In the genomic region with DNA sequence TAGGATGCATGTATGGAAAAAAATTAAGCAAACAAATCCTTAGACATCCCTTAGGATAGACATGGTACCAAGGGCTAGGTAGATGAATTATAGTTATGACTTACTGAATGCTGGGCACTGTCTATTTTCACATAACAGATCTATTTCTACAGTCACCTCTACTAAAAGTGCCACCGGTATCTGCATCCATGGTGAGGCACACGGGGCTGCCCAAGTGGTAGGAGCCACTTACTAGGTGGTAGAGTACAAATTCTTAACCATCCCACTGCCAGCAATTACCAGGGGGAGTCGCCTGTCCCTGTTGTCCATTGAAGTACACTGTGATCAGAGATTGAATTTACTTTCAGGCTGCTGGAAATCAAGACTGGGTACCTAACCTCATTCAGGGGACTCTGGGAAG, we compare ENCODE assay signal across 13 mouse cellular contexts. TPM values are rescaled to one million over a fixed set of nuclear protein-coding genes. Genes with fewer than 3 reads are reported as not detected.
A peak's percentile ranks its signal among the peaks of the same experiment; 100 is the strongest.
DNase-seq lines count a peak whose midpoint lies in the region; ATAC-seq lines count a peak whose summit lies in the region.
"Had no signal": no experiment of that assay in that cellular context is flagged by ENCODE, and none has a peak within 500 bp of the region (broad histone marks: within the 10 kb centered on the region; RNA-seq: fewer than 3 reads in every experiment).

No protein-coding gene starts in this region.

- H3K27me3 ChIP-seq in heart, embryonic 13.5 days (replicated peaks): no peaks in the 10 kb centered on the region
- H3K27me3 ChIP-seq in heart, embryonic 12.5 days (replicated peaks): no peaks in the 10 kb centered on the region
- no peaks in the 10 kb centered on the region for H3K27me3 ChIP-seq in lung, embryonic 15.5 days
- no peaks in the 10 kb centered on the region for H3K27me3 ChIP-seq in embryonic facial prominence, embryonic 14.5 days (replicated peaks; ENCODE audit: control insufficient read depth, insufficient read depth, low read length)

- no peak for DNase-seq in lung, postnatal 36 days
- DNase-seq in embryonic facial prominence, embryonic 14.5 days (ENCODE audit: low spot score): no peak
- DNase-seq in right cerebral cortex, postnatal 25 days: no peak
- no peak for DNase-seq in left cerebral cortex, adult 8-10 months (ENCODE audit: low spot score in 2 of 2)
- DNase-seq: gastrocnemius, postnatal 14 days had no signal

- no peaks in the 10 kb centered on the region for H3K9me3 ChIP-seq in heart, embryonic 13.5 days
- no peaks in the 10 kb centered on the region for H3K9me3 ChIP-seq in heart, embryonic 12.5 days (replicated peaks)
- H3K9me3 ChIP-seq in lung, embryonic 15.5 days: no peaks in the 10 kb centered on the region
- H3K9me3 ChIP-seq in embryonic facial prominence, embryonic 14.5 days (ENCODE audit: control insufficient read depth, low read length): no peaks in the 10 kb centered on the region
- H3K9me3 ChIP-seq: forebrain, embryonic 10.5 days had no signal

- peak overlapping the region; percentile 83; the same call in 1 of the 2 replicates for H3K4me3 ChIP-seq in heart, embryonic 13.5 days
- H3K4me3 ChIP-seq in heart, embryonic 12.5 days: no peak overlapping the region
- peak overlapping the region; percentile 60; the same call in 1 of the 2 replicates for H3K4me3 ChIP-seq in lung, embryonic 15.5 days
- no peak overlapping the region for H3K4me3 ChIP-seq in embryonic facial prominence, embryonic 14.5 days (ENCODE audit: low read depth, low read length)
- H3K4me3 ChIP-seq in macrophage (ENCODE audit: inconsistent target): peak overlapping the region; percentile 76

- 73% methylated on average over 3 of the region's 3 CpGs for WGBS in heart, embryonic 13.5 days
- 84% methylated on average over 3 of the region's 3 CpGs for WGBS in heart, embryonic 12.5 days
- 69% methylated on average over 3 of the region's 3 CpGs for WGBS in lung, embryonic 15.5 days
- 88% methylated on average over 3 of the region's 3 CpGs for WGBS in embryonic facial prominence, embryonic 14.5 days
- 54% methylated on average over 3 of the region's 3 CpGs for WGBS in macrophage (ENCODE audit: missing documents)

- H3K9ac ChIP-seq in heart, embryonic 13.5 days: no peak overlapping the region
- no peak overlapping the region for H3K9ac ChIP-seq in heart, embryonic 12.5 days
- no peak overlapping the region for H3K9ac ChIP-seq in lung, embryonic 15.5 days
- no peak overlapping the region for H3K9ac ChIP-seq in embryonic facial prominence, embryonic 14.5 days (ENCODE audit: low read depth, low read length)

- ATAC-seq in heart, embryonic 13.5 days (ENCODE audit: extremely low read depth, insufficient number of reproducible peaks, low FRiP score, low TSS enrichment): no peak
- ATAC-seq in heart, embryonic 12.5 days (ENCODE audit: insufficient number of reproducible peaks, low FRiP score): no peak
- ATAC-seq in lung, embryonic 15.5 days (ENCODE audit: borderline replicate concordance, extremely low read depth, low FRiP score, low TSS enrichment): no peak
- no peak for ATAC-seq in embryonic facial prominence, embryonic 14.5 days (ENCODE audit: low read depth)
- ATAC-seq: inflammation-experienced regulatory T-cells, adult 6 months had no signal

- H3K79me2 ChIP-seq in macrophage (ENCODE audit: inconsistent target): peaks cover 62% of the 10 kb centered on the region

- peaks cover 43% of the 10 kb centered on the region for H3K4me1 ChIP-seq in heart, embryonic 13.5 days
- H3K4me1 ChIP-seq in heart, embryonic 12.5 days (replicated peaks): peaks cover 33% of the 10 kb centered on the region
- peaks cover 21% of the 10 kb centered on the region for H3K4me1 ChIP-seq in lung, embryonic 15.5 days
- H3K4me1 ChIP-seq in embryonic facial prominence, embryonic 14.5 days (ENCODE audit: control insufficient read depth, insufficient read depth, low read length): peaks cover 20% of the 10 kb centered on the region

- peak overlapping the region; percentile 82 for H3K4me2 ChIP-seq in heart, embryonic 13.5 days
- no peak overlapping the region for H3K4me2 ChIP-seq in heart, embryonic 12.5 days
- peak overlapping the region; percentile 66; the same call in 1 of the 2 replicates for H3K4me2 ChIP-seq in lung, embryonic 15.5 days
- peak overlapping the region; percentile 69 for H3K4me2 ChIP-seq in embryonic facial prominence, embryonic 14.5 days (ENCODE audit: low read depth, low read length)

- peaks cover 12% of the 10 kb centered on the region for H3K36me3 ChIP-seq in heart, embryonic 13.5 days
- H3K36me3 ChIP-seq in heart, embryonic 12.5 days: peaks cover 10% of the 10 kb centered on the region
- H3K36me3 ChIP-seq in lung, embryonic 15.5 days: 0 out of 2 replicates have a peak, but pooled peaks cover 5% of the 10 kb centered on the region
- H3K36me3 ChIP-seq in embryonic facial prominence, embryonic 14.5 days (ENCODE audit: control insufficient read depth, insufficient read depth, low read length): 0 out of 2 replicates have a peak, but pooled peaks cover under 1% of the 10 kb centered on the region
- peaks cover 7% of the 10 kb centered on the region; the same call in 1 of the 2 replicates for H3K36me3 ChIP-seq in macrophage (ENCODE audit: inconsistent target)
- H3K36me3 ChIP-seq: forebrain, embryonic 10.5 days had no signal

- H3K27ac ChIP-seq in heart, embryonic 13.5 days (replicated peaks): no peak overlapping the region
- no peak overlapping the region for H3K27ac ChIP-seq in heart, embryonic 12.5 days (ENCODE audit: poor library complexity, severe bottlenecking)
- H3K27ac ChIP-seq in lung, embryonic 15.5 days: no peak overlapping the region
- H3K27ac ChIP-seq in embryonic facial prominence, embryonic 14.5 days (replicated peaks; ENCODE audit: low read depth, low read length): no peak overlapping the region
- peak overlapping the region; percentile 81 for H3K27ac ChIP-seq in macrophage

RNA-seq across cellular contexts. Expression of a gene that starts 1.5 kb away (rescaled TPM):
- polyA plus RNA-seq in heart, embryonic 13.5 days (2015; fragmentation: Nextera tagmentation; extraction: Ambion mirVana): 32.8 and 33.3 TPM in 2 replicates
- polyA plus RNA-seq in heart, embryonic 12.5 days (2016; fragmentation: Nextera tagmentation; extraction: Ambion mirVana): 31.0 and 33.0 TPM in 2 replicates
- polyA plus RNA-seq in lung, embryonic 15.5 days (2015; fragmentation: Nextera tagmentation; extraction: Ambion mirVana): 73.0 and 77.3 TPM in 2 replicates
- polyA plus RNA-seq in embryonic facial prominence, embryonic 14.5 days (2014; fragmentation: Nextera tagmentation; extraction: Ambion mirVana): 57.4 and 60.5 TPM in 2 replicates
- total RNA-seq in macrophage (2018; cell fraction: chromatin; rRNA removed): 100 to 1,000 TPM in 20 of 26 experiments, 10 to 100 TPM in 6; 26.1 to 449 (median 139) TPM
- 100 to 1,000 TPM in 25 of 26 experiments, 10 to 100 TPM in 1; 99.1 to 216 (median 133) TPM for total RNA-seq in macrophage (2018; cell fraction: cytosol; rRNA removed)
- 100 to 1,000 TPM in 25 of 26 experiments, 10 to 100 TPM in 1; 62.6 to 584 (median 228) TPM for total RNA-seq in macrophage (2018; cell fraction: nucleus; rRNA removed)
- 152 to 186 TPM (median 172 TPM) in 3 replicates for polyA plus RNA-seq in macrophage (2018)
- total RNA-seq in left cerebral cortex, adult 8-10 months (2022): 10 to 100 TPM; 20.3 to 25.8 (median 23.9) TPM

RNA-seq across cellular contexts. Expression of a gene that starts 28.5 kb away (rescaled TPM):
- polyA plus RNA-seq in heart, embryonic 13.5 days (2015; fragmentation: Nextera tagmentation; extraction: Ambion mirVana): not detected in 2 replicates
- not detected in 2 replicates for polyA plus RNA-seq in heart, embryonic 12.5 days (2016; fragmentation: Nextera tagmentation; extraction: Ambion mirVana)
- 0.15 TPM in 1 of 2 replicates, not detected in the other for polyA plus RNA-seq in lung, embryonic 15.5 days (2015; fragmentation: Nextera tagmentation; extraction: Ambion mirVana)
- 0.11 TPM in 1 of 2 replicates, not detected in the other for polyA plus RNA-seq in embryonic facial prominence, embryonic 14.5 days (2014; fragmentation: Nextera tagmentation; extraction: Ambion mirVana)
- total RNA-seq in macrophage (2018; cell fraction: chromatin; rRNA removed): not detected
- total RNA-seq in macrophage (2018; cell fraction: cytosol; rRNA removed): not detected
- under 1 TPM in 1 of 26 experiments, not detected in 25; 0.65 TPM for total RNA-seq in macrophage (2018; cell fraction: nucleus; rRNA removed)
- polyA plus RNA-seq in macrophage (2018): not detected in 3 replicates
- not detected for total RNA-seq in left cerebral cortex, adult 8-10 months (2022)
- total RNA-seq: gastrocnemius, postnatal 14 days; layer of hippocampus, postnatal 25 days had no signal
- polyA plus RNA-seq: C2C12; forebrain, embryonic 10.5 days had no signal

Comparison
In these comparisons a context has a peak if more than half of its experiments do, and no peak if none do; other contexts are left out.
1. H3K4me3 ChIP-seq: peak in heart, embryonic 13.5 days (single experiment), lung, embryonic 15.5 days (single experiment) and macrophage (single experiment); none in heart, embryonic 12.5 days (single experiment) and embryonic facial prominence, embryonic 14.5 days (single experiment).